ENCODE assay signal across 8 mouse cellular contexts in the genomic region with DNA sequence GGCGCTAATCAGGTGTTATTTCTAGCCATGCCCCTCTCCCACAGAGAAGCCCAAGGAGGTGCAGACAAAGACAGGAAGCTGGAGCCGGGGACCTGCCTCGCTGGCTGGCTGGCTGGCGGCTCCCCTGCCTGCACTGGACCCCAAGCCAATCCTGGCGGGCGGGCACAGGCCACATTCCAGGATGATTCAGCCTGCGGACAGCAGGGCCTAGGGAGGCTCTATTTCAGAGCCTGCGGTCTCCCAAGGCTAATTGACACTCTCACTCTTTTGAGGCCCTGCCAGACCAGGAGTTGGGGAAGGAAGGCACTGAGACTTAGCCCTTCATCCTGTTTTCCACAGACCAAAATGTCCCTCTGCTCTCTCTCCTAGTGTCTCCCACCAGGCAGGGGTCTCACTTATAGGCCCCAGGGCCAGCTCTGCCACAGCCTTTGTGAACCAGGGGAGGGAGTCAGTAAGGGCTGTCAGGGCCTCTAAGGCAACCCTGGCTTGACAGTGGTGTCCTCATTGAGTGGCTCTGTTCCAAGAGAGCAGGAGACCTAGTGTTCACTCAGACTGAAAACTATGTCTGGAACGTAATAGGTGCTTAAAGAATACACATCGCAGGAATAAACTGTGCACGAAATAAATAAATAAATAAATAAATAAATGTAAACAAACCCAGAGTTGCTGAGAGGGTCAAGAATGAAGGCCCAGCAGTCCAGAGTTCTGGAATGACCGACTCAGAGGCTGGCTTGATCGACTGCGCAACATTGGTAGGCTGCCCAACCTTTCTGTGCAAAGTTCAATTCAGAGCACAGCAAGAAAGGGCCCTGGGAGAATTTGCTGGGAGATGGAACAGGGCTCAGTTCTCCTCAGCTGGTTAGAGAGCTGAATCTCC. TPM values are rescaled to one million over a fixed set of nuclear protein-coding genes. Genes with fewer than 3 reads are reported as not detected.
A peak's percentile ranks its signal among the peaks of the same experiment; 100 is the strongest.
DNase-seq lines count a peak whose midpoint lies in the region; ATAC-seq and TF ChIP-seq lines count a peak whose summit lies in the region.
"Had no signal": no experiment of that assay in that cellular context is flagged by ENCODE, and none has a peak within 500 bp of the region (broad histone marks: within the 10 kb centered on the region; RNA-seq: fewer than 3 reads in every experiment).

No protein-coding gene starts in this region.

- no peak for TF ChIP-seq CTCF in C2C12 (IDR thresholded peaks at IDR 0.05; ENCODE audit: control insufficient read depth, insufficient read depth, insufficient read length)

- H3K27ac ChIP-seq in embryonic facial prominence, embryonic 13.5 days, result peak overlapping the region; percentile 33; the same call in 1 of the 2 replicates
- no peak overlapping the region for H3K27ac ChIP-seq in midbrain, embryonic 14.5 days (replicated peaks; ENCODE audit: low read depth, low read length)

- peaks cover 28% of the 10 kb centered on the region for H3K4me1 ChIP-seq in embryonic facial prominence, embryonic 13.5 days
- H3K4me1 ChIP-seq in midbrain, embryonic 14.5 days (ENCODE audit: control insufficient read depth, insufficient read depth, low read length), result no peaks in the 10 kb centered on the region

- peaks cover 1% of the 10 kb centered on the region for H3K79me3 ChIP-seq in C2C12 (ENCODE audit: low read depth)

- no peaks in the 10 kb centered on the region for H3K27me3 ChIP-seq in C2C12 (ENCODE audit: control insufficient read depth, insufficient read depth, insufficient read length)
- H3K27me3 ChIP-seq in embryonic facial prominence, embryonic 13.5 days, result no peaks in the 10 kb centered on the region
- no peaks in the 10 kb centered on the region for H3K27me3 ChIP-seq in midbrain, embryonic 14.5 days (ENCODE audit: control insufficient read depth, insufficient read depth, low read length)

- H3K79me2 ChIP-seq in C2C12 (ENCODE audit: control insufficient read depth, insufficient read depth), result peaks cover 2% of the 10 kb centered on the region

- peak; percentile 56 for DNase-seq in MN1 (ENCODE audit: low spot score)
- peak; percentile 71 for DNase-seq in heart, postnatal 4 days
- peak; percentile 64 to 78 for DNase-seq in lung, postnatal 4 days
- no peak for DNase-seq in left cerebral cortex, postnatal 4 days
- DNase-seq in midbrain, embryonic 14.5 days, result no peak

- no peak for ATAC-seq in embryonic facial prominence, embryonic 13.5 days (ENCODE audit: insufficient number of reproducible peaks, insufficient read depth, low FRiP score, low TSS enrichment, low read depth)
- ATAC-seq in midbrain, embryonic 14.5 days (ENCODE audit: low FRiP score, low TSS enrichment), result no peak

- H3K4me2 ChIP-seq in embryonic facial prominence, embryonic 13.5 days, result no peak overlapping the region
- no peak overlapping the region for H3K4me2 ChIP-seq in midbrain, embryonic 14.5 days (ENCODE audit: low read length)

- 0 out of 2 replicates have a peak overlapping the region, but pooled peaks have one; percentile 32 for H3K9ac ChIP-seq in embryonic facial prominence, embryonic 13.5 days
- no peak overlapping the region for H3K9ac ChIP-seq in midbrain, embryonic 14.5 days (replicated peaks; ENCODE audit: low read length)

- no peaks in the 10 kb centered on the region for H3K36me3 ChIP-seq in C2C12 (ENCODE audit: control insufficient read depth, insufficient read depth)
- H3K36me3 ChIP-seq in embryonic facial prominence, embryonic 13.5 days, result no peaks in the 10 kb centered on the region
- H3K36me3 ChIP-seq in midbrain, embryonic 14.5 days (ENCODE audit: control insufficient read depth, insufficient read depth, low read length), result no peaks in the 10 kb centered on the region

- intact Hi-C loops in left cerebral cortex, postnatal 4 days (cut with DNase I), result no loop called here

- WGBS in embryonic facial prominence, embryonic 13.5 days, result 57% methylated on average over 14 of the region's 14 CpGs
- 57% methylated on average over 14 of the region's 14 CpGs for WGBS in midbrain, embryonic 14.5 days

- H3ac ChIP-seq in C2C12 (ENCODE audit: control insufficient read depth, insufficient read length, low read depth), result peak overlapping the region; percentile 32

- no peak overlapping the region for H3K4me3 ChIP-seq in C2C12 (ENCODE audit: insufficient read depth, poor library complexity, severe bottlenecking)
- H3K4me3 ChIP-seq in embryonic facial prominence, embryonic 13.5 days, result no peak overlapping the region
- no peak overlapping the region for H3K4me3 ChIP-seq in midbrain, embryonic 14.5 days (replicated peaks; ENCODE audit: low read depth, low read length)

- H3K9me3 ChIP-seq in embryonic facial prominence, embryonic 13.5 days, result no peaks in the 10 kb centered on the region
- H3K9me3 ChIP-seq in midbrain, embryonic 14.5 days (ENCODE audit: control insufficient read depth, low read length), result no peaks in the 10 kb centered on the region

TF ChIP-seq in C2C12, 6 proteins besides CTCF, POLR2A, EP300 and RAD21:
- TF ChIP-seq USF1 (IDR thresholded peaks at IDR 0.05; ENCODE audit: low read depth), result no peak
- peak; percentile 40 for TF ChIP-seq MYOD1 (IDR thresholded peaks at IDR 0.05; ENCODE audit: control insufficient read depth, insufficient read length, low read depth)
- TF ChIP-seq CEBPB (IDR thresholded peaks at IDR 0.05; ENCODE audit: low read depth), result peak; percentile 41
- TF ChIP-seq FOSL1 (IDR thresholded peaks at IDR 0.05; ENCODE audit: insufficient read depth, low read length, poor library complexity, severe bottlenecking), result peak; percentile 62

RNA-seq across cellular contexts. Expression of a gene that starts 8.0 kb away (rescaled TPM):
- 78.8 TPM for polyA plus RNA-seq in C2C12 (2012; fragmentation: generic; extraction: Trizol)
- 9.0 and 9.2 TPM in 2 replicates for polyA plus RNA-seq in embryonic facial prominence, embryonic 13.5 days (2015; fragmentation: Nextera tagmentation; extraction: Ambion mirVana)
- 10 to 100 TPM; 36.7 to 40.9 TPM for total RNA-seq in heart, postnatal 4 days (2021)
- total RNA-seq in left cerebral cortex, postnatal 4 days (2021), result 1 to 10 TPM; 2.6 to 3.2 TPM
- polyA plus RNA-seq in midbrain, embryonic 14.5 days (2014; fragmentation: Nextera tagmentation; extraction: Ambion mirVana), result 2.2 and 5.3 TPM in 2 replicates
- total RNA-seq: common myeloid progenitor, adult 5-6 weeks had no signal

RNA-seq across cellular contexts. Expression of a gene that starts 42.4 kb away (rescaled TPM):
- not detected for polyA plus RNA-seq in C2C12 (2012; fragmentation: generic; extraction: Trizol)
- 1.1 and 1.2 TPM in 2 replicates for polyA plus RNA-seq in embryonic facial prominence, embryonic 13.5 days (2015; fragmentation: Nextera tagmentation; extraction: Ambion mirVana)
- total RNA-seq in heart, postnatal 4 days (2021), result 10 to 100 TPM; 22.5 to 26.9 TPM
- total RNA-seq in left cerebral cortex, postnatal 4 days (2021), result 10 to 100 TPM; 46.5 to 50.9 TPM
- 3.1 and 5.2 TPM in 2 replicates for polyA plus RNA-seq in midbrain, embryonic 14.5 days (2014; fragmentation: Nextera tagmentation; extraction: Ambion mirVana)

Comparison
In these comparisons a context has a peak if more than half of its experiments do, and no peak if none do; other contexts are left out.
1. DNase-seq: peak in MN1 (single experiment), heart, postnatal 4 days (single experiment) and lung, postnatal 4 days (2 of 2); none in left cerebral cortex, postnatal 4 days (single experiment) and midbrain, embryonic 14.5 days (single experiment).